Mouse (Mus musculus): ENCODE data around the gene Tcf7. TPM values are rescaled to one million over a fixed set of nuclear protein-coding genes. Genes with fewer than 3 reads are reported as not detected.
"Not testable (repeated sequence)": the region's sequence is repeated elsewhere in the genome, so short reads cannot be mapped to it uniquely, and the experiment has no call there.

Tcf7 gene
- polyA plus RNA-seq, 1 experiment from 2014 or later = 5.5 TPM

DNA sequence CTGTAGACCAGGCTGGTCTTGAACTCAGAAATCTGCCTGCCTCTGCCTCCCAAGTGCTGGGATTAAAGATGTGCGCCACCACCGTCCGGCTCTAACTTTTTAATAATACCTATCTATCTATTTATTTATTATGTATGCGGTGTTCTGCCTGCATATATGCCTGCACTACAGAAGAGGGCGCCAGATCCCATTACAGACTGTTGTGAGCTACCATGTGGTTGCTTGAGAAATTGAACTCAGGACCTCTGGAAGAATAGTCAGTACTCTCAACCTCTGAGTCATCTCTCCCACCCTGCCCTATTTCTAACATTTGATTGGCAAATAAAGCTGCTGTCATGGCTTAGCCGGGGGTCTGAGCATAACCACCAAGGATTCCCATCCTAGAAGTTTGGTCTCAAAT lies 59.9 kb downstream of the Tcf7 start:
- Histone ChIP-seq H3K27me3 (ENCODE audit: control insufficient read depth, insufficient read depth, low read length) (peaks cover 5% of the 10 kb centered on the region; the same call in 1 of the 2 replicates), H3K4me3 (ENCODE audit: low read depth, low read length) (no peak overlapping the region), H3K9me3 (replicated peaks; ENCODE audit: control insufficient read depth, low read length) (no peaks in the 10 kb centered on the region), H3K4me1 (ENCODE audit: control insufficient read depth, insufficient read depth, low read length) (no peaks in the 10 kb centered on the region), H3K4me2 (no peak overlapping the region), H3K27ac (ENCODE audit: low read depth, low read length) (no peak overlapping the region), H3K36me3 (ENCODE audit: control insufficient read depth, insufficient read depth, low read length) (no peaks in the 10 kb centered on the region), H3K9ac (ENCODE audit: low read depth, low read length) (no peak overlapping the region)
- ATAC-seq (replicated peaks; ENCODE audit: insufficient number of reproducible peaks, low FRiP score, low TSS enrichment) = no peak
- 71% methylated on average over 6 of the region's 6 CpGs for WGBS (ENCODE audit: insufficient replicate concordance)

- not testable (repeated sequence) for H3K9me3 ChIP-seq (replicated peaks; ENCODE audit: control insufficient read depth, low read length)
- 78% methylated on average over 6 of the region's 6 CpGs for WGBS (ENCODE audit: insufficient replicate concordance)
These were observed 60.9 kb downstream of the Tcf7 start for GRCm38 (mm10) chr11:52221921-52222320.

GRCm38 (mm10) chr11:52220282-52220681 lies 62.5 kb downstream of the Tcf7 start:
- Histone ChIP-seq H3K4me3 (ENCODE audit: low read depth, low read length) (no peak overlapping the region), H3K4me2 (peak overlapping the region; percentile 27), H3K27me3 (ENCODE audit: control insufficient read depth, insufficient read depth, low read length) (peaks cover 5% of the 10 kb centered on the region; the same call in 1 of the 2 replicates), H3K27ac (ENCODE audit: low read depth, low read length) (no peak overlapping the region), H3K36me3 (ENCODE audit: control insufficient read depth, insufficient read depth, low read length) (no peaks in the 10 kb centered on the region), H3K9me3 (replicated peaks; ENCODE audit: control insufficient read depth, low read length) (no peaks in the 10 kb centered on the region), H3K9ac (ENCODE audit: low read depth, low read length) (no peak overlapping the region), H3K4me1 (ENCODE audit: control insufficient read depth, insufficient read depth, low read length) (no peaks in the 10 kb centered on the region)
- 0 out of 2 replicates have a peak, but pooled peaks have one; percentile 18 for ATAC-seq (replicated peaks; ENCODE audit: insufficient number of reproducible peaks, low FRiP score, low TSS enrichment)
- WGBS (ENCODE audit: insufficient replicate concordance) = 5% methylated on average over 4 of the region's 4 CpGs

More at GRCm38 (mm10) chr11:52221921-52222320, 60.9 kb downstream of the Tcf7 start:
- not testable (repeated sequence) for H3K9ac ChIP-seq (ENCODE audit: low read depth, low read length); ATAC-seq (replicated peaks; ENCODE audit: insufficient number of reproducible peaks, low FRiP score, low TSS enrichment); H3K27me3 ChIP-seq (ENCODE audit: control insufficient read depth, insufficient read depth, low read length); H3K27ac ChIP-seq (ENCODE audit: low read depth, low read length); H3K36me3 ChIP-seq (ENCODE audit: control insufficient read depth, insufficient read depth, low read length); H3K4me1 ChIP-seq (ENCODE audit: control insufficient read depth, insufficient read depth, low read length); H3K4me3 ChIP-seq (ENCODE audit: low read depth, low read length); H3K4me2 ChIP-seq

DNA sequence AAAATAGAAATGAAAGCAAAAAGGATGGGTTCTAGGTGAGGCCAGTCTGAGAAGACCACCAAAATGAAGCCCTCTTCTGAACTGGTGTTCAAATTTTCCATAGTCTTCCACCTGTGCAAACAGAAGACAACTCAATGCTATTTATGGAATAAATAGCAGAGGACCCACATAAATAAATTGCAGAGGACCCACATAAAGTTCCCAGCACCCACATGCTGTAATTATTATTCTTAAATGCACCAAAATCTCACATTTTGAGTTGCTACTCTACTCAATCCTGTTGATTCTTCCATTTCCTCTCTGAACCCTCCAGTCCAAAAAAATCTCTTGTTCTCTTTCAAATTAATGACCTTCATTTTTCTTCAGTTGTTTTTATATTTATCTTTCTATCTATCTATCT lies 68.9 kb downstream of the Tcf7 start, which contains the start of gene Olfr1371:
TSS of gene Olfr1371 (minus strand) at position 101 of the 400 bp plus-strand sequence.
- Histone ChIP-seq H3K27ac (ENCODE audit: low read depth, low read length) (no peak within 1 kb of the TSS), H3K36me3 (ENCODE audit: control insufficient read depth, insufficient read depth, low read length) (no peaks in the 10 kb centered on the region), H3K4me2 (no peak within 1 kb of the TSS), H3K9ac (ENCODE audit: low read depth, low read length) (no peak within 1 kb of the TSS), H3K9me3 (replicated peaks; ENCODE audit: control insufficient read depth, low read length) (no peaks in the 10 kb centered on the region), H3K4me1 (ENCODE audit: control insufficient read depth, insufficient read depth, low read length) (no peaks in the 10 kb centered on the region), H3K27me3 (ENCODE audit: control insufficient read depth, insufficient read depth, low read length) (no peaks in the 10 kb centered on the region), H3K4me3 (ENCODE audit: low read depth, low read length) (no peak within 1 kb of the TSS)
- ATAC-seq (replicated peaks; ENCODE audit: insufficient number of reproducible peaks, low FRiP score, low TSS enrichment) = no peak

Other genes starting within 250 kb of the Tcf7 start
- 77.1 and 78.3 TPM in 2 replicates for gene Ppp2ca, start 184.3 kb downstream of the Tcf7 start, polyA plus RNA-seq (2014; fragmentation: Nextera tagmentation; extraction: Ambion mirVana)
- gene Olfr1373, start 137.5 kb downstream of the Tcf7 start, polyA plus RNA-seq (2014; fragmentation: Nextera tagmentation; extraction: Ambion mirVana) = not detected in 2 replicates
- not detected in 2 replicates for gene Olfr1371, start 69.0 kb downstream of the Tcf7 start, polyA plus RNA-seq (2014; fragmentation: Nextera tagmentation; extraction: Ambion mirVana)
- 506 and 537 TPM in 2 replicates for gene Skp1a, start 51.0 kb downstream of the Tcf7 start, polyA plus RNA-seq (2014; fragmentation: Nextera tagmentation; extraction: Ambion mirVana)
- gene Vdac1, start 77.8 kb upstream of the Tcf7 start, polyA plus RNA-seq (2014; fragmentation: Nextera tagmentation; extraction: Ambion mirVana) = 346 and 407 TPM in 2 replicates
- 211 and 244 TPM in 2 replicates for gene 9530068E07Rik, start 113.4 kb upstream of the Tcf7 start, polyA plus RNA-seq (2014; fragmentation: Nextera tagmentation; extraction: Ambion mirVana)

Measured in heart, embryonic 11.5 days (tissue).